Comparison of ENCODE assay signal across 14 mouse cellular contexts in the genomic region with DNA sequence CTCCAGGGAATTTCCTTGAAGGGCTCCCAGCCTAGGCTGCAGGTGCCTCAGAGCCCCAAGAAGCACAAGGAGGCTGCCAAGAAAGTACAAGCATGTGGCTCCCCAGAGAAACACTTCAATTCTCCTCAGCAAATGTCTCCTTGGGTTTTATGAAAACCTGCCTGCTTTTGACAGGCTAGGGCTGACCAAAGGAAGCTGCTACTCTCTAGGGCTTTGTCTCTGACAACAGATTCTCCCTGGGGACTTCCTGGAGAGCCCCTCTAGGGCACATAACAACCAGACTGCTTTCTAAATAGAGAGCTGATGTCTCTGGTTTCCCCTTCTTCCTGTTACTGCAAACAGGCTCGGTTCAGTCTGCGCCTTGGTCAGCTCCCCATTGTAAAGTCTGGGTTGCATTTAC. TPM values are rescaled to one million over a fixed set of nuclear protein-coding genes. Genes with fewer than 3 reads are reported as not detected.
DNase-seq lines count a peak whose midpoint lies in the region; ATAC-seq and TF ChIP-seq lines count a peak whose summit lies in the region.
"Had no signal": no experiment of that assay in that cellular context is flagged by ENCODE, and none has a peak within 500 bp of the region (broad histone marks: within the 10 kb centered on the region; RNA-seq: fewer than 3 reads in every experiment).

No protein-coding gene starts in this region.

- no peaks in the 10 kb centered on the region for H3K9me3 ChIP-seq in liver, postnatal 0 days (ENCODE audit: low read length)
- no peaks in the 10 kb centered on the region for H3K9me3 ChIP-seq in liver, embryonic 12.5 days (replicated peaks)
- H3K9me3 ChIP-seq: G1E had no signal

- no peaks in the 10 kb centered on the region for H3K27me3 ChIP-seq in liver, postnatal 0 days (ENCODE audit: insufficient read depth, low read length)
- peaks cover under 1% of the 10 kb centered on the region; the same call in 1 of the 2 replicates for H3K27me3 ChIP-seq in liver, embryonic 12.5 days (replicated peaks)
- H3K27me3 ChIP-seq: limb, embryonic 12.5 days had no signal

- TF ChIP-seq POLR2A in bone marrow, adult 2 months (IDR thresholded peaks at IDR 0.05; ENCODE audit: borderline replicate concordance, control insufficient read depth, low read depth, low read length), result no peak

- H3K27ac ChIP-seq in liver, postnatal 0 days (ENCODE audit: low read depth), result peak overlapping the region; percentile 69
- no peak overlapping the region for H3K27ac ChIP-seq in liver, embryonic 12.5 days
- peak overlapping the region; percentile 50 for H3K27ac ChIP-seq in bone marrow, adult 2 months (ENCODE audit: control insufficient read depth, insufficient read depth, low read depth, low read length, poor library complexity)
- H3K27ac ChIP-seq: limb, embryonic 12.5 days had no signal

- H3K36me3 ChIP-seq in liver, postnatal 0 days (replicated peaks; ENCODE audit: insufficient read depth, low read length), result no peaks in the 10 kb centered on the region
- no peaks in the 10 kb centered on the region for H3K36me3 ChIP-seq in liver, embryonic 12.5 days
- H3K36me3 ChIP-seq: G1E; limb, embryonic 12.5 days had no signal

- no peak for TF ChIP-seq EP300 in liver, postnatal 0 days (IDR thresholded peaks at IDR 0.05; ENCODE audit: low read depth)

- no peak overlapping the region for H3K4me3 ChIP-seq in liver, postnatal 0 days (ENCODE audit: low read depth, low read length)
- no peak overlapping the region for H3K4me3 ChIP-seq in liver, embryonic 12.5 days
- no peak overlapping the region for H3K4me3 ChIP-seq in bone marrow, adult 2 months (replicated peaks; ENCODE audit: control insufficient read depth, low read depth, low read length)
- H3K4me3 ChIP-seq: erythroblast, embryonic 14.5 days; limb, embryonic 12.5 days; myocyte had no signal

- WGBS in liver, postnatal 0 days (ENCODE audit: insufficient replicate concordance), result 14% methylated on average over 2 of the region's 2 CpGs
- 22% methylated on average over 2 of the region's 2 CpGs for WGBS in liver, embryonic 12.5 days (ENCODE audit: insufficient replicate concordance)
- WGBS in bone marrow, adult 2 months, result 9% methylated on average over 2 of the region's 2 CpGs

- DNase-seq in liver, postnatal 0 days, result no peak
- DNase-seq in B cell, adult 2 months, result peak; percentile 82 to 87
- peak; percentile 39 to 49 for DNase-seq in spleen, adult 18-20 months
- DNase-seq in thymus, postnatal 4 days, result no peak
- DNase-seq: cerebellum, adult 9-10 months had no signal

- 0 out of 2 replicates have a peak overlapping the region, but pooled peaks have one; percentile 24 for H3K4me2 ChIP-seq in liver, postnatal 0 days (ENCODE audit: low read depth, low read length)
- no peak overlapping the region for H3K4me2 ChIP-seq in liver, embryonic 12.5 days
- H3K4me2 ChIP-seq: limb, embryonic 12.5 days had no signal

- H3K4me1 ChIP-seq in liver, postnatal 0 days (ENCODE audit: insufficient read depth), result no peaks in the 10 kb centered on the region
- H3K4me1 ChIP-seq in liver, embryonic 12.5 days, result peaks cover 10% of the 10 kb centered on the region; the same call in 1 of the 2 replicates
- H3K4me1 ChIP-seq in bone marrow, adult 2 months (ENCODE audit: control insufficient read depth, insufficient read depth, low read length), result peaks cover 3% of the 10 kb centered on the region; the same call in 1 of the 2 replicates

- H3K9ac ChIP-seq in liver, postnatal 0 days (replicated peaks), result no peak overlapping the region
- no peak overlapping the region for H3K9ac ChIP-seq in liver, embryonic 12.5 days
- H3K9ac ChIP-seq: limb, embryonic 12.5 days had no signal

- no peak for TF ChIP-seq CTCF in liver, postnatal 0 days (IDR thresholded peaks at IDR 0.05; ENCODE audit: low read depth)
- no peak for TF ChIP-seq CTCF in bone marrow, adult 2 months (IDR thresholded peaks at IDR 0.05; ENCODE audit: control insufficient read depth, insufficient read depth, low read length)

- peak; percentile 63 for ATAC-seq in liver, postnatal 0 days
- no peak for ATAC-seq in liver, embryonic 12.5 days
- ATAC-seq in CD4-positive, CD25-positive, alpha-beta regulatory T cell, adult 4 months, result no peak
- ATAC-seq: activated CD4-positive, CD25-positive, alpha-beta regulatory T cell, adult 4 months; lung, postnatal 0 days had no signal

RNA-seq across cellular contexts. Expression of gene Parp1, which starts 27.5 kb away (rescaled TPM):
- 18.9 and 23.3 TPM in 2 replicates for polyA plus RNA-seq in liver, postnatal 0 days (2015; fragmentation: Nextera tagmentation; extraction: Ambion mirVana)
- polyA plus RNA-seq in liver, embryonic 12.5 days (2016; fragmentation: Nextera tagmentation; extraction: Ambion mirVana), result 111 and 115 TPM in 2 replicates
- 22.0 and 57.7 TPM in 2 replicates for polyA plus RNA-seq in bone marrow, adult 2 months (2011; ENCODE audit: insufficient read depth, insufficient read length, low replicate concordance, missing spikeins)
- polyA plus RNA-seq in CD4-positive, CD25-positive, alpha-beta regulatory T cell, adult 4 months (2017; shearing (Covaris generic)), result 10 to 100 TPM; 36.5 to 73.7 TPM

RNA-seq across cellular contexts. Expression of gene Stum, which starts 57.9 kb away (rescaled TPM):
- 0.02 and 0.07 TPM in 2 replicates for polyA plus RNA-seq in liver, postnatal 0 days (2015; fragmentation: Nextera tagmentation; extraction: Ambion mirVana)
- polyA plus RNA-seq in liver, embryonic 12.5 days (2016; fragmentation: Nextera tagmentation; extraction: Ambion mirVana), result 0.07 and 0.28 TPM in 2 replicates
- not detected in 2 replicates for polyA plus RNA-seq in bone marrow, adult 2 months (2011; ENCODE audit: insufficient read depth, insufficient read length, low replicate concordance, missing spikeins)
- polyA plus RNA-seq in CD4-positive, CD25-positive, alpha-beta regulatory T cell, adult 4 months (2017; shearing (Covaris generic)), result not detected
- polyA plus RNA-seq: activated CD4-positive, CD25-positive, alpha-beta regulatory T cell, adult 4 months; erythroblast, embryonic 14.5 days; G1E had no signal

Comparison
In these comparisons a context has a peak if more than half of its experiments do, and no peak if none do; other contexts are left out.
1. DNase-seq: peak in B cell, adult 2 months (2 of 2) and spleen, adult 18-20 months (2 of 2); none in liver, postnatal 0 days (single experiment) and thymus, postnatal 4 days (single experiment).